Mouse (Mus musculus) forebrain, embryonic 13.5 days (tissue): ENCODE data around the gene Gm36176. TPM values are rescaled to one million over a fixed set of nuclear protein-coding genes. Genes with fewer than 3 reads are reported as not detected.
"Not testable (repeated sequence)": the region's sequence is repeated elsewhere in the genome, so short reads cannot be mapped to it uniquely, and the experiment has no call there.

Experiments used
- ATAC-seq: fragments of 200-750 bp; cut with Nextera tagmentation; 2 replicates; pipeline ENCODE4 v1.8.0; 2017
- H3K27ac ChIP-seq: fragments of 300-500 bp; sonication (generic); 2 replicates; pipeline ENCODE4 v1.5.1; 2015; ENCODE audit warnings: inconsistent platforms, mild to moderate bottlenecking, moderate library complexity
- H3K27me3 ChIP-seq: fragments of 300-500 bp; sonication (generic); 2 replicates; pipeline ENCODE4 v1.6.1; 2015; ENCODE audit warnings: mild to moderate bottlenecking, inconsistent platforms
- H3K36me3 ChIP-seq: fragments of 300-500 bp; sonication (generic); 2 replicates; pipeline ENCODE4 v1.6.1; 2015; ENCODE audit warnings: mild to moderate bottlenecking, inconsistent platforms; ENCODE audit not compliant: poor library complexity, severe bottlenecking
- H3K4me1 ChIP-seq: fragments of 300-500 bp; sonication (generic); 2 replicates; pipeline ENCODE4 v1.6.1; 2015; ENCODE audit warnings: inconsistent platforms
- H3K4me2 ChIP-seq: fragments of 300-500 bp; sonication (generic); 2 replicates; pipeline ENCODE4 v1.6.1; 2015; ENCODE audit warnings: inconsistent platforms, mild to moderate bottlenecking, moderate library complexity
- H3K4me3 ChIP-seq: fragments of 300-500 bp; sonication (generic); 2 replicates; pipeline ENCODE4 v1.5.1; 2015; ENCODE audit warnings: mild to moderate bottlenecking, inconsistent platforms
- H3K9ac ChIP-seq: fragments of 300-500 bp; sonication (generic); 2 replicates; pipeline ENCODE4 v1.6.1; 2015; ENCODE audit warnings: mild to moderate bottlenecking, inconsistent platforms
- H3K9me3 ChIP-seq: fragments of 300-500 bp; sonication (generic); replicated peaks from 2 replicates; pipeline ENCODE4 v1.6.1; 2016; ENCODE audit warnings: inconsistent platforms
- WGBS: fragments of 180-500 bp; shearing (Covaris S2); methylation state at CpG from one replicate; pipeline ENCODE4 v1.1.7; 2015; 5-methylcytosine and 5-hydroxymethylcytosine counted together
- polyA plus RNA-seq: library from polyadenylated mRNA; unstranded; fragments of >200 nt; fragmentation: Nextera tagmentation; extraction: Ambion mirVana; gene quantifications from 2 replicates; pipeline ENCODE4 v1.2.1, GENCODE M21; 2015

Gene Gm36176
- not detected in 2 replicates for polyA plus RNA-seq

DNA sequence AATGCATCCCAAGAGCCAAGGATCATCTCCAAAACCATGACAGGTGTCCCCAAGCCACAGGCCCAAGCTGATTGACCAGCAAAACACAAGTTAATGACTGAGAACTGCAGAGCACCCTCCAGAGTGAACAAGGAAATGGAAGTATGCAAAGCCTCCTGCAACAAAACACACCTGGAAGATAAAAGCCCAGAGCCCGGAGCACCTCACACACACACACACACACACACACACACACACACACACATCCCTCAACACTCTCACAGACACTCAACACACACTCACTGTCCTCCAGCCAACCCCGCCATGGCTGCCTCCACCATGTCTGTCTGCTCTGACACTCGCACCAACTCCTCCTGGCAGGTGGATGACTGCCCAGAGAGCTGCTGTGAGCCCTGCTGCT is at the start of gene Gm36176:
TSS of gene Gm36176 (plus strand) at position 301 of the 400 bp plus-strand sequence.
- Histone ChIP-seq H3K36me3 (no peaks in the 10 kb centered on the region), H3K4me3 (no peak within 1 kb of the TSS), H3K9me3 (peaks cover 16% of the 10 kb centered on the region), H3K4me2 (no peak within 1 kb of the TSS), H3K27ac (no peak within 1 kb of the TSS), H3K4me1 (no peaks in the 10 kb centered on the region), H3K9ac (peak within 1 kb of the TSS; percentile 26; the same call in 1 of the 2 replicates), H3K27me3 (no peaks in the 10 kb centered on the region)
- WGBS: 100% methylated on average over 1 of the region's 3 CpGs
- no peak for ATAC-seq

DNA sequence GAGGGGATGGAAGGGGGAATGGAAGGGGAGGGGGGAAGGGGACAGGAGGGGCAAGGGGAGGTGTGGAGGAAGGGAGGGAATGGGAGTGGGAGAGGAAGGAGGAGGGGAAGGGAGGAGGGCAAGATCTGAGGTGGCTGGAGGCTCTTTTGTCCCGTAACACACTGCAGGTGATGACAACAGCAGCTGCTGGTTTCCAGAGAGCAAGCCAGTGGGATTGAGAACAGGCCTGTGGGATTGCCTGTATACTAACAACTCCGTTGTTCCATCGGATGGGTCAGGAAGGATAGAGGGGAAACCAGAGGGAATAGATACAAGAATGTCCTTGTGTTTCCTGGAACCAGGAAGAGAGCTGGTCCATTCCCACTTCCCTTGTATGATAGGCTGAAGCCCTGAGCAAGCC is 48.9 kb upstream of the Gm36176 start:
- Histone ChIP-seq H3K9me3 (no peaks in the 10 kb centered on the region), H3K27ac (peak overlapping the region; percentile 69), H3K4me1 (peaks cover 13% of the 10 kb centered on the region), H3K9ac (no peak overlapping the region), H3K4me2 (no peak overlapping the region), H3K4me3 (no peak overlapping the region), H3K27me3 (no peaks in the 10 kb centered on the region), H3K36me3 (no peaks in the 10 kb centered on the region)
- ATAC-seq: no peak
- 15% methylated on average over 3 of the region's 3 CpGs for WGBS

DNA sequence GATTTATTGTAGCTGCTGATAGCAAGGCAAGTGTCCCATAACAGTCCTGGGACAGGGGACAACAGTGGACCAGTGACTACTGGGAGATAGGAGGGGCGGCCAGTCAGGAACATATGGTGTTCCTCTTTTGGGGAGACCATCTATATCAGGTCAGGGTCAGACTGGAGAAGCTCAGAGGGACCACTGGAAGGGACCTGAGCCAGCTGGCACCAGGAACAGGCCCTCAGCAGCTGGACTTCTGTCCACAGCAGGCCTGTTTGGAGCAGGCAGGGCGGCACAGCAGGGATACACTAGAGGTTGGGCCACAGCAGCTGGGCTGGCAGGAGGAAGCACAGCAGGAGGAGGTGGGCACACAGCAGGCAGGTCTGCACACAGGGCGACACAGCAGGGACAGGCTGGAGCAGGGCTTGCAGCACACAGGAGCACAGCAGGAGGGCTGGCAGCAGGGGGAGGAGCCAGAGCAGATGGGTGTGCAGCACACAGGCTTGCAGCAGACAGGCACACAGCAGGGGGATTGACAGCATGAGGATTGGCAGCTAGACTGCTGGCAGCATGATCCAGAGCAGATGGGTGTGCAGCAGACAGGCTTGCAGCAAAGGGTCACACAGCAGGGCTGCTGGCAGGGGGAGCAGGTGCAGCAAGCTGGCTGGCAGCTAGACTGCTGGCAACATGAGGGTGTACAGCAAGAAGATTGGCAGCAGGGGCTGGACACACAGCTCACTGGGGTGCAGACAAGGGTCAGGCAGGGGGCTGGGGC is 48.3 kb upstream of the Gm36176 start:
- H3K27ac ChIP-seq: peak overlapping the region; percentile 69
- not testable (repeated sequence) for H3K4me2 ChIP-seq

DNA sequence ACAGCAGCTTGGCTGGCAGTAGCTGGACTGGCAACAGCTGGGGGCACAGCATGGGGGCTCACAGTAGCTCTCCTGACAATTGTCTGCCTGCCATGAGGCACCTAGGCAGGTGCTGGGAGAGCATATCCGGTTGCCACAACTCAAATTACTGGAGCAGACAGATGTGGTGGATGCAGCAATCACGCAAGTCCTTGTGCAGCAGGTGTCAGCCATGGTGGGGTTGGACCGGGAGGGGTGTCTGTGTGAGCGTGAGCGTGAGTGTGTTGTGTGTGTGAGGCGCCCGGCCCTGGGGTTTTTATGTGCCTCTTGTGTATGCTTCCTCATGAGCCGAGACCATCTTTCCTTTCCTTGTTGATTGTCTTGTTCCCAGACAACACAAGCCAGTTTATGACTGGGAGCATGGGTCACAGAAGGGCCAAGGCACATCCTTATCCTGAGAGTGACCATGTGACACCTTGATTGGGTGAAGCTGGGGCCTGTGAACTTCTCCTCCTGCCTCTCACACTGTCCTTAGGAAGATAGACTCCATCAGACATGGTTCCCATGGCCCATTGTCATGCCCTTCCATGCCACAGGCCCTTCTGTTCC is 47.6 kb upstream of the Gm36176 start, which contains the start of gene Gm19668:
TSS of gene Gm19668 (minus strand) at position 213 of the 588 bp plus-strand sequence.
- 66% methylated on average over 8 of the region's 8 CpGs for WGBS
- H3K36me3 ChIP-seq: no peaks in the 10 kb centered on the region

More for the DNA sequence above, 48.3 kb upstream of the Gm36176 start:
- not testable (repeated sequence) for H3K36me3 ChIP-seq, H3K27me3 ChIP-seq, H3K9me3 ChIP-seq, H3K4me3 ChIP-seq, ATAC-seq, H3K9ac ChIP-seq
- peaks cover 13% of the 10 kb centered on the region for H3K4me1 ChIP-seq
- 38% methylated on average over 3 of the region's 3 CpGs for WGBS

DNA sequence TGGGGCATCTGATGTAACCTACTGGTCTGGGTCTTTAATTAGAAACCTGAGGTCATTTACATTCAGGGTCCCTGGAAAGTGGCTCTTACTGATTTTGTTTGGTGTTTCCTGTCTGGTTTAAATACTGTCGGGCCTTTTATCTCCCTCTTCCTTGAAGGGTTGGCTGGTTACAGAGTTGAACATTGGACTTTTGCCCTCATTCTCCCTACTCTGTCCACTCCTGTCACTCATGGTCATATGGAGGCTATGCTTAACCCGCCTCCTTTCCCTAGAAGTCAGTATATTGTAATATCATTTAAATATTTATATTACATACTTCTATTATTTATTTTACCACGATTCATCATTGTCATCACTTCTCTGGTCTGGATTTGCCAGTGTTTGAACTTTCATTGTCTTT is 42.5 kb upstream of the Gm36176 start:
- Histone ChIP-seq H3K4me3 (no peak overlapping the region), H3K4me1 (0 out of 2 replicates have a peak, but pooled peaks cover under 1% of the 10 kb centered on the region), H3K4me2 (no peak overlapping the region), H3K27ac (no peak overlapping the region), H3K27me3 (no peaks in the 10 kb centered on the region), H3K9me3 (no peaks in the 10 kb centered on the region), H3K9ac (no peak overlapping the region), H3K36me3 (no peaks in the 10 kb centered on the region)
- no peak for ATAC-seq
- WGBS: 84% methylated on average over 3 of the region's 3 CpGs

More for the DNA sequence above, 47.6 kb upstream of the Gm36176 start, which contains the start of gene Gm19668:
- Histone ChIP-seq H3K4me1 (peaks cover 13% of the 10 kb centered on the region), H3K4me3 (no peak within 1 kb of the TSS), H3K27ac (peak within 1 kb of the TSS; percentile 69), H3K9me3 (no peaks in the 10 kb centered on the region), H3K4me2 (no peak within 1 kb of the TSS), H3K27me3 (no peaks in the 10 kb centered on the region), H3K9ac (no peak within 1 kb of the TSS)
- no peak for ATAC-seq

DNA sequence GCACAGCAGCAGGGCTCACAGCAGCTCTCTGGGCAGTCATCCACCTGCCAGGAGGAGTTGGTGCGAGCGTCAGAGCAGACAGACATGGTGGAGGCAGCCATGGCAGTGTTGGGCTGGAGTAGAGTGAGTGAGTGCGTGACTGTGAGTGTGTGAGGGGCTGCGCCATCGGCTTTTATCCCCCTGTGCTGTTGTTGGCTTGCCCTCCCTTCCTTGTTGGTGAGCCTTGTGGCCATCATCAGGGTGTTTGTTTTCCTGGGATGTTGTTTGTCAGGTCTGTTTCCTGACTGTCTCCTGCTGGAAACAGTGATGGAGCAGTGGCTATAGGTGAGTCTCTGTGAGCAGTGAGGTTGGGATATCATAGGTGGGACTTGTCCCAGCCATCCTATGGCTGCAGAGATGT is 34.9 kb upstream of the Gm36176 start, which contains the start of gene Gm9507:
TSS of gene Gm9507 (minus strand) at position 101 of the 400 bp plus-strand sequence.
- Histone ChIP-seq H3K27ac (no peak within 1 kb of the TSS), H3K4me1 (no peaks in the 10 kb centered on the region), H3K9me3 (peaks cover 3% of the 10 kb centered on the region; the same call in 1 of the 2 replicates), H3K4me3 (no peak within 1 kb of the TSS), H3K9ac (no peak within 1 kb of the TSS), H3K4me2 (no peak within 1 kb of the TSS), H3K36me3 (no peaks in the 10 kb centered on the region), H3K27me3 (no peaks in the 10 kb centered on the region)
- no peak for ATAC-seq
- 67% methylated on average over 5 of the region's 5 CpGs for WGBS

DNA sequence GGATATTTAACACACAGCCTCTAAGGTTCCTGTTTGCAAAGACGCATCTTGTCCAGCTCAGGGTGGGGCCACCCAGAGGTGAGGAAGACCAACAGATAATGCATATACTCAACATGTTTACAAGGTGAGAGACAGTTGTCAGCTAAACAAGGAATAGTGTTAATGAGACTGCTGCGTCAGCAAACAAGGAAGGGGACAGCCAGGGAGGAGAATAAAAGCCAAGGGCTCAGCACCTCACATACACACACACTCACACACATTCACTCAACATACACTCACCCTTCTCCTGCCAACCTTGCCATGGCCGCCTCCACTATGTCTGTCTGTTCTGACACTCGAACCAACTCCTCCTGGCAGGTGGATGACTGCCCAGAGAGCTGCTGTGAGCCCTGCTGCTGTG is 32.2 kb upstream of the Gm36176 start, which contains the start of gene Gm2696:
TSS of gene Gm2696 (plus strand) at position 301 of the 400 bp plus-strand sequence.
- no peak for ATAC-seq
- Histone ChIP-seq H3K36me3 (no peaks in the 10 kb centered on the region), H3K4me3 (no peak within 1 kb of the TSS), H3K4me1 (no peaks in the 10 kb centered on the region), H3K9me3 (peaks cover 3% of the 10 kb centered on the region; the same call in 1 of the 2 replicates), H3K4me2 (no peak within 1 kb of the TSS), H3K27me3 (no peaks in the 10 kb centered on the region), H3K27ac (no peak within 1 kb of the TSS), H3K9ac (no peak within 1 kb of the TSS)
- 49% methylated on average over 4 of the region's 4 CpGs for WGBS

DNA sequence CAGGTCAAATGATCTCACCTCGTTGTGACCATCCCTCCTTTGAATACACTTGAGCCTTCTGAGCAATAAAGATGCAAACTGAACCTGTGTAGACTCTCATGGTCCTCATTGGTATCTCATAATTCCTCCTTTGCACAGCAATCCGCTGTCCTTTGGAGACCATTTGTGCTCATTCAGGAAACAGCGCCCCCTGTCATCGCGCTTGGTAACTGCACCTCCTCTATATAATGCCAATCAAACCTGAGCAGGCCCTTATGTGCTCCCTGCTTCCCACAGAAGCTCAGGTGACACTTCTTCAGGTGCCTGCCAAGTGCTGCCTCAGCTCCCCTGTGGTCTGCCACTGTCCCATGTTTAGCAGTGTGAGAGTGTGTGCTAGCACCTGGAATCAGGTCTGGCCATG is 31.1 kb upstream of the Gm36176 start:
- no peak overlapping the region for H3K9ac ChIP-seq
- no peak for ATAC-seq
- WGBS: 30% methylated on average over 5 of the region's 5 CpGs
- H3K4me2 ChIP-seq: no peak overlapping the region
- H3K27me3 ChIP-seq: no peaks in the 10 kb centered on the region
- no peaks in the 10 kb centered on the region for H3K9me3 ChIP-seq
- H3K4me1 ChIP-seq: no peaks in the 10 kb centered on the region
- H3K36me3 ChIP-seq: no peaks in the 10 kb centered on the region
- no peak overlapping the region for H3K4me3 ChIP-seq
- no peak overlapping the region for H3K27ac ChIP-seq

DNA sequence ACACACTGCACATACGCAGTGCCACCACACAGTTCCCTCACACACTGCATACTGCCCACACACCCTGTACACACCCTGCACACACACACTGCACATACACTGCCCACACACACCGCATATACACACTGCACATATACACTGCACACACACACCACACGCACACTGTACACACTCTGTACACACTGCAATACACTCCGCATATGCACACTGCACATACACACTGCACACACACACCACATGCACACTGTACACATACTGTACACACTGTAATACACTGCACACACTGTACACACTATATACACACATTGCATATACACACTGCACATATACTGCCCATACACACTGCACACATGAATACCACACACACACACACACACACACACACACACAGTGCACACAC is 28.1 kb upstream of the Gm36176 start:
- no peak for ATAC-seq
- 96% methylated on average over 4 of the region's 4 CpGs for WGBS
- no peak overlapping the region for H3K27ac ChIP-seq

DNA sequence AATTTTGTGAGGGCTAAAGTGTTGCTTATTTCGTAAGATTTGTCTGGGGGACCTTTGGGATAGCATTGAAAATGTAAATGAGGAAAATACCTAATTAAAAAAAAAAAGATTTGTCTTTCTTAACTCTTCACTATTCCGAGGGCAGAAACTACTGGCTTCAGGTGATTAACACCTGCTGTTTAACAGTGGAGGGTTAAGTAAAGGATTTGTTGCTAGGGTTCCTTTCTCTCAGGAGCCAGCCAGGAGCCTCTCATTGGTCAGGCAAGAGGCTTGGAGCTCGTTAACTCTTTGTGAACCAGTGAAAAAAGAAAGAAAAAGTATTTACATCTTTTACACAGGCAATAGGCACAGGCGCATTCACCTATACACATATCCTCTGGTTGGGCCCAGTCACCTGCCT is 27.4 kb upstream of the Gm36176 start:
- 21% methylated on average over 4 of the region's 4 CpGs for WGBS

More for the DNA sequence above, 28.1 kb upstream of the Gm36176 start:
- Histone ChIP-seq H3K9ac (no peak overlapping the region), H3K4me1 (no peaks in the 10 kb centered on the region), H3K4me3 (no peak overlapping the region), H3K27me3 (no peaks in the 10 kb centered on the region), H3K9me3 (no peaks in the 10 kb centered on the region), H3K4me2 (no peak overlapping the region), H3K36me3 (no peaks in the 10 kb centered on the region)

DNA sequence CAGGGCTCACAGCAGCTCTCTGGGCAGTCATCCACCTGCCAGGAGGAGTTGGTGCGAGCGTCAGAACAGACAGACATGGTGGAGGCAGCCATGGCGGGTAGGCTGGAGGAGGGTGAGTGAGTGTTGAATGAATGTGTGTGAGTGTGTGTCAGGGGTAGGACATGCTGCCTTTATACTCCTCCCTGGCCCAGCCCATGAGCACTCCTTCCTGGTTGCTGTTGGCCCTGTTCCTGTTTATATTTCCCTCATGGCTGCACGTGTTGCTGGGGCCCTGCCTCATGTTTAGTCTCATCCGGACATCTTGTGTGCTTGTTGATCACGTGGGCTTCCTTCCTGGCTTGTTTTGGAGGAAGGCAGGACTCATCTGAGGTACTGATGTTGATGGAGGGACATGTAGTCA is 19.7 kb upstream of the Gm36176 start, which contains the start of gene Krtap10-4:
TSS of gene Krtap10-4 (minus strand) at position 145 of the 400 bp plus-strand sequence.
- H3K27ac ChIP-seq: no peak within 1 kb of the TSS
- H3K4me2 ChIP-seq: no peak within 1 kb of the TSS

More for the DNA sequence above, 27.4 kb upstream of the Gm36176 start:
- Histone ChIP-seq H3K9ac (no peak overlapping the region), H3K36me3 (no peaks in the 10 kb centered on the region), H3K27me3 (no peaks in the 10 kb centered on the region), H3K4me2 (no peak overlapping the region), H3K27ac (no peak overlapping the region), H3K4me3 (no peak overlapping the region), H3K4me1 (no peaks in the 10 kb centered on the region), H3K9me3 (no peaks in the 10 kb centered on the region)
- no peak for ATAC-seq

DNA sequence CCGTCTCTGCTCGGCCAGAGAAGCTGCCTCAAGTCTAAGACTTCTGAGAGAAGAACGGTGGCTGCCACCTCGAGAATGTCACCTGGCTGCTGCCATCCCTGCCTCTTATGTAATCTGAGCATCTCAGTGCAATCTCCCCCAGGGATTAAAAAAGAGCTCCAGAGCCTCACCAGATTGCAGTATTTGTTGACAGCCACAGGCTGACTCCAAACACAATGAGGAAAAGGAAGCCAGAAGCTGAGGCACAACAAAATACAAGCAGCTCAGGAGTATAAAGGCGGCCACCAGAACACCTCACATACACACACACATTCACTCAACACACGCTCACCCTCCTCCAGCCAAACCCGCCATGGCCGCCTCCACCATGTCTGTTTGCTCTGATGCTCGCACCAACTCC is 11.0 kb upstream of the Gm36176 start, which contains the start of gene Krtap10-10:
TSS of gene Krtap10-10 (plus strand) at position 301 of the 400 bp plus-strand sequence.
- H3K9ac ChIP-seq: no peak within 1 kb of the TSS
- H3K4me3 ChIP-seq: no peak within 1 kb of the TSS
- H3K36me3 ChIP-seq: no peaks in the 10 kb centered on the region
- no peaks in the 10 kb centered on the region for H3K27me3 ChIP-seq
- no peaks in the 10 kb centered on the region for H3K9me3 ChIP-seq
- H3K27ac ChIP-seq: no peak within 1 kb of the TSS
- 73% methylated on average over 9 of the region's 9 CpGs for WGBS
- no peak within 1 kb of the TSS for H3K4me2 ChIP-seq
- H3K4me1 ChIP-seq: no peaks in the 10 kb centered on the region
- ATAC-seq: no peak

More for the DNA sequence above, 19.7 kb upstream of the Gm36176 start, which contains the start of gene Krtap10-4:
- H3K36me3 ChIP-seq: no peaks in the 10 kb centered on the region
- H3K9ac ChIP-seq: no peak within 1 kb of the TSS
- no peaks in the 10 kb centered on the region for H3K27me3 ChIP-seq
- H3K4me3 ChIP-seq: no peak within 1 kb of the TSS
- H3K4me1 ChIP-seq: no peaks in the 10 kb centered on the region
- no peak for ATAC-seq
- H3K9me3 ChIP-seq: no peaks in the 10 kb centered on the region
- WGBS: 75% methylated on average over 6 of the region's 6 CpGs
